Mouse (Mus musculus) embryonic facial prominence, embryonic 14.5 days (tissue): ENCODE measurements around the gene Phldb3. TPM values are rescaled to one million over a fixed set of nuclear protein-coding genes. Genes with fewer than 3 reads are reported as not detected.
"Not testable (repeated sequence)": the region's sequence is repeated elsewhere in the genome, so short reads cannot be mapped to it uniquely, and the experiment has no call there.

Source experiments
- ATAC-seq: fragments of 200-750 bp; cut with Nextera tagmentation; 2 replicates; pipeline ENCODE4 v1.8.0; 2017; ENCODE audit warnings: low read depth, moderate number of reproducible peaks, moderate TSS enrichment
- DNase-seq: peaks from one replicate; pipeline ENCODE4 v3.0.0-alpha.2; 2015; ENCODE audit warnings: low spot score
- H3K27ac ChIP-seq: fragments of 300-500 bp; sonication (generic); replicated peaks from 2 replicates; pipeline ENCODE4 v1.5.1; 2014; ENCODE audit warnings: low read depth, mild to moderate bottlenecking, low read length, moderate library complexity
- H3K27me3 ChIP-seq: fragments of 300-500 bp; sonication (generic); replicated peaks from 2 replicates; pipeline ENCODE4 v1.6.1; 2014; ENCODE audit warnings: low read length; ENCODE audit not compliant: control insufficient read depth, insufficient read depth
- H3K36me3 ChIP-seq: fragments of 300-500 bp; sonication (generic); 2 replicates; pipeline ENCODE4 v1.6.1; 2014; ENCODE audit warnings: low read length, mixed read lengths; ENCODE audit not compliant: control insufficient read depth, insufficient read depth
- H3K4me1 ChIP-seq: fragments of 300-500 bp; sonication (generic); 2 replicates; pipeline ENCODE4 v1.6.1; 2014; ENCODE audit warnings: antibody characterized with exemption, low read length; ENCODE audit not compliant: control insufficient read depth, insufficient read depth
- H3K4me2 ChIP-seq: fragments of 300-500 bp; sonication (generic); 2 replicates; pipeline ENCODE4 v1.6.1; 2014; ENCODE audit warnings: low read depth, mild to moderate bottlenecking, low read length, moderate library complexity, mixed read lengths
- H3K4me3 ChIP-seq: fragments of 300-500 bp; sonication (generic); 2 replicates; pipeline ENCODE4 v1.5.1; 2014; ENCODE audit warnings: low read depth, mild to moderate bottlenecking, low read length
- H3K9ac ChIP-seq: fragments of 300-500 bp; sonication (generic); 2 replicates; pipeline ENCODE4 v1.6.1; 2014; ENCODE audit warnings: low read depth, mild to moderate bottlenecking, low read length, moderate library complexity, mixed read lengths
- H3K9me3 ChIP-seq: fragments of 300-500 bp; sonication (generic); 2 replicates; pipeline ENCODE4 v1.6.1; 2016; ENCODE audit warnings: low read length; ENCODE audit not compliant: control insufficient read depth
- WGBS: fragments of 180-500 bp; shearing (Covaris S2); extraction: QIAGEN DNeasy Blood & Tissue Kit; methylation state at CpG from one replicate; pipeline ENCODE4 v1.1.7; 2014; 5-methylcytosine and 5-hydroxymethylcytosine counted together
- polyA plus RNA-seq: library from polyadenylated mRNA; unstranded; fragments of >200 nt; fragmentation: Nextera tagmentation; extraction: Ambion mirVana; gene quantifications from 2 replicates; pipeline ENCODE4 v1.2.1, GENCODE M21; 2014

Phldb3 gene
- polyA plus RNA-seq, 1 experiment from 2014 or later = 0.60 TPM

DNA sequence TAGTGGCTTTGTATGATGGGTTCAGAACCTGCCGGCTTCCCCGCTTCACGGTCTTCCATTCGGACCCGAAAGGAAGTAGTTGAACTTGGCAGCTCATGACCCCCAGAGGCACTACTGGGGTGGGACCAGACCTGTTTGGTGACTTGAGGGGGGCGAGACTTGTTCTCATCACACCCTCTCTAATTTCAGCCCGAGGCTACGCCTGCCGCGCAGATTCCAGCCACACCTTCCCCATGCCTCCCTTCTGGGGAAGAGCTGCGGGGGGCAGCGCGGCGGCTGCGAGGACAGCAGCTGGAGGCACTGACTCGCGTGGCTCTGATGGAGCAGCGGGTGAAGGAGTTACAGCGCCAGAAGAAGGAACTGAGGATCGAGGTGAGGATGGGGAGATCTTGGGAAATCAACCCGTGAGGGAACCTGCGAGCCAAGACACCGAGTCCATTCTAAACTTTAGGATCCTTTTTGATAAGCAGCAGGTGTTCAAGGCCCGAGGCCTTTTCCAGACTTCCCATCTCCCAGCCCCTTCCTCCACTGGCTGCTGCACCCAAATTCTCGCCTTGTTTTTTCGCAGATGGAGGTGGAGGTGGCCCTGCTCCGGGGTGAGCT, 1.8 kb downstream of the Phldb3 start:
- peak overlapping the region; percentile 55 for H3K4me2 ChIP-seq
- 3% methylated on average over 24 of the region's 27 CpGs for WGBS
- peaks cover 13% of the 10 kb centered on the region for H3K4me1 ChIP-seq
- H3K27me3 ChIP-seq = peaks cover 43% of the 10 kb centered on the region
- H3K4me3 ChIP-seq = peak overlapping the region; percentile 47
- DNase-seq (peak; percentile 61), ATAC-seq (no peak)
- H3K9ac ChIP-seq = no peak overlapping the region
- H3K36me3 ChIP-seq = no peaks in the 10 kb centered on the region
- H3K27ac ChIP-seq = no peak overlapping the region
- H3K9me3 ChIP-seq = no peaks in the 10 kb centered on the region

DNA sequence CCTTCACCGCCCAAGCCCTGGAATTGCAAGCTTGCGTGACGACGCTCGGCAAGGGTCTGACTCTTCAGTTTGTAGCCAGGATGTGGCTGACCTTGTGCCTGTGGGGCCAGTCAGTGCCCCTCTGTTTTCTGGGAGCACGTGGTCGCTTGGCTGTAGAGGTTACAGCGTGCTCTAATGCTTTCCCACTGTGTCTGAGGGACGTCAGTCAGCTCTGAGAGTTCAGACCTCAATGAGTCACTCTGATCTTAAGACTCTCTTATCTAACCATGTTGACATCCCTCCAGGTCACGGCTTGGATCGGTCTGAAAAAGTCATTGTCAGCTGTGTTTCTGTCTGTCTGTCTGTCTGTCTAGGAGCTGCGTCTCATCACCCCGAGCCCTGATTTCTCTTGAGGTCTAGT, 4.3 kb downstream of the Phldb3 start:
- peaks cover 37% of the 10 kb centered on the region for H3K27me3 ChIP-seq

DNA sequence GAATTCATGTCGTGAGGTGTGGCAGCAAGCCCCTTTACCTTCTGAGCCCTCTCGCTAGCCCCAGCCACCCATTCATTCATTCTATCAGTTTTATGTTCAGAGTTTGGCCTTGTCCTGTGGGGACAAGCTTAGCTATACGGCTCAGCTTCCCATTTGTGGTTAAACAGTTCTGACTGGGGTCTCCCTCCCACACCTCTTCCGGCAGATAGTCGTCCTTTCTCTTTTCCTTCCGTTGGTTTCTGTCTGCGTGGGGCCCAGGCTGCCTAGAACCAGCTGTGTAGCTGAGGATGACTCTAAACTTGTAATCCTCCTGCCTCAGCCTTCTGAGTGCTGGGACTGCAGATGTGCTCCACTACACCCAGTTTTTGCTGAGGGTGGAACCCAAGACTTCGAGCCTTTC, 7.2 kb downstream of the Phldb3 start:
- Histone ChIP-seq H3K9me3 (peaks cover 5% of the 10 kb centered on the region; the same call in 1 of the 2 replicates), H3K4me2 (no peak overlapping the region), H3K4me1 (no peaks in the 10 kb centered on the region), H3K9ac (no peak overlapping the region), H3K27ac (no peak overlapping the region), H3K36me3 (no peaks in the 10 kb centered on the region), H3K4me3 (no peak overlapping the region), H3K27me3 (peaks cover 9% of the 10 kb centered on the region)
- ATAC-seq = no peak
- 75% methylated on average over 8 of the region's 8 CpGs for whole genome bisulfite sequencing
- DNase-seq = no peak

More for the DNA sequence above, 4.3 kb downstream of the Phldb3 start:
- Histone ChIP-seq H3K27ac (no peak overlapping the region), H3K9ac (no peak overlapping the region), H3K4me3 (no peak overlapping the region), H3K4me2 (no peak overlapping the region), H3K4me1 (peaks cover 13% of the 10 kb centered on the region), H3K36me3 (no peaks in the 10 kb centered on the region), H3K9me3 (no peaks in the 10 kb centered on the region)
- no peak for ATAC-seq
- 70% methylated on average over 13 of the region's 13 CpGs for WGBS
- no peak for DNase-seq

DNA sequence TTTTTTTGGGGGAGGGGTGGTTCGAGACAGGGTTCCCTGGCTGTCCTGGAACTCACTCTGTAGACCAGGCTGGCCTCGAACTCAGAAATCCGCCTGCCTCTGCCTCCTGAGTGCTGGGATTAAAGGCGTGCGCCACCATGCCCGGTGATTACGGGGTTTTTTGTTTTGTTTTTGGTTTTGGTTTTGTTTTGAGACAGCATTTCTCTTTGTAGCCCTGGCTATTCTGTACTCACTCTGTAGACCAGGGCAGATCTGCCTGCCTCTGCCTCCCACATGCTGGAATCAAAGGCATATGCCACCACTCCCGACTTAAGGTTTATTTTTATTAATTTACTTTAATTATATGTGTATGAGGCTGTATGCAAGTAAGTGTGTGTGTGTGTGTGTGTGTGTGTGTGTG, 7.8 kb downstream of the Phldb3 start:
- H3K4me3 ChIP-seq, DNase-seq, H3K36me3 ChIP-seq, H3K9me3 ChIP-seq, H3K9ac ChIP-seq, H3K4me2 ChIP-seq, H3K27ac ChIP-seq, ATAC-seq, H3K4me1 ChIP-seq, H3K27me3 ChIP-seq: not testable (repeated sequence)
- 93% methylated on average over 8 of the region's 8 CpGs for WGBS

DNA sequence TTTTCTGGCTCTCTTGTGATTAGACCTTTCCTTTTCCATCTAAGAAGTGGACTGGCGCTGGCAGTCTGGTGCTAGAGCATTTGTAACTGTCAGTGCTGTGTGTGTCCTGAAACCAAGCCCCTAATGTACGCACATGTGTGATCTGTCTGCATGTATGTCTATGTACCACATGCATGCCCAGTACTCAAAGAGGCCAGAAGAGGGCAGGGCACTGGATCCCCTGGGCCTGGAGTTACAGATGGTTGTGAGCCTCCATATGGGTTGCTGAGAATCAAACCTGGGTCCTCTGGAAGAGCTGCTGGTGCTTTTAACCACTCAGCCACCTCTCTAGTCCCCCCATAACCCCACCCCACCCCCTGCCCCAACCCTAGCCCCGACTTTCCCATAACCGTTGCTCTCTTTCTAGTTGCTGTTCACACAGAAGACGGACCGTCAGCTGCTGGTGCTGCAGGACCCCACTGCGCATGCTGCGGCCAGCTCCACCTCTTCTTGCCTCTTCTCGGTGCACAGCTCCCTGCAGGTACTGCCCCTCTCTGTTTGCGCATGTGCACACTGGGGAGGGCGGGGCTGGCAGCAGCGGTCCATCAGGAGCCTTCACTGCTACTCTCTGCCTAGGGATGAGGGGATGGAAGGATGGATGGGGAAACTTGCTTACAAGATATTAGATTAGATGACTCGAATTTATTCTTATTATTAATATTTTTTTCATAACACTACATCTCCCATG, 9.3 kb downstream of the Phldb3 start:
- Histone ChIP-seq H3K27ac (no peak overlapping the region), H3K9me3 (peaks cover 5% of the 10 kb centered on the region; the same call in 1 of the 2 replicates), H3K4me1 (no peaks in the 10 kb centered on the region), H3K36me3 (no peaks in the 10 kb centered on the region), H3K4me2 (no peak overlapping the region), H3K4me3 (no peak overlapping the region), H3K9ac (no peak overlapping the region), H3K27me3 (no peaks in the 10 kb centered on the region)
- 62% methylated on average over 13 of the region's 13 CpGs for WGBS
- DNase-seq (no peak), ATAC-seq (no peak)

DNA sequence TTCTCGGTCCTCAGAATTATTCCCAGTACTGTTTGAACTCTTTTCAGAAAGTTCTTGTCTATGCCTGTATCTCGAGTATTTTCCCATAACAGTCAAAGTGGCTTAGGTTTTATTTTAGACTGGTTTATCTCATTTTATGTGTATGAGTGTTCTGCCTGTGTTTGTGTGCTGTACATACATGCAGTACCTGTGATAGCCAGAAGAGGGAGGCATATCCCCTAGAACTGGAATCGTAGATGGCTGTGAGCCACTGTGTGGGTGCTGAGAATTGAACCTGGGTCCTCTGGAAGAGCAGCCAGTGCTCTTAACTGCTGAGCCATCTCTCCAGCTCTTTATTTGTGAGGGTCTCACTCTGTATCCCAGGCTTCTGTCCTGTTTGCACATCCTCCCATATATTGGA, 10.6 kb downstream of the Phldb3 start:
- no peak overlapping the region for H3K4me3 ChIP-seq
- no peak for DNase-seq
- H3K36me3 ChIP-seq = no peaks in the 10 kb centered on the region
- H3K4me2 ChIP-seq = no peak overlapping the region
- no peak overlapping the region for H3K9ac ChIP-seq
- H3K9me3 ChIP-seq = peaks cover 5% of the 10 kb centered on the region; the same call in 1 of the 2 replicates
- H3K4me1 ChIP-seq = no peaks in the 10 kb centered on the region
- 80% methylated on average over 3 of the region's 3 CpGs for WGBS
- no peak for ATAC-seq
- H3K27me3 ChIP-seq = no peaks in the 10 kb centered on the region
- no peak overlapping the region for H3K27ac ChIP-seq

DNA sequence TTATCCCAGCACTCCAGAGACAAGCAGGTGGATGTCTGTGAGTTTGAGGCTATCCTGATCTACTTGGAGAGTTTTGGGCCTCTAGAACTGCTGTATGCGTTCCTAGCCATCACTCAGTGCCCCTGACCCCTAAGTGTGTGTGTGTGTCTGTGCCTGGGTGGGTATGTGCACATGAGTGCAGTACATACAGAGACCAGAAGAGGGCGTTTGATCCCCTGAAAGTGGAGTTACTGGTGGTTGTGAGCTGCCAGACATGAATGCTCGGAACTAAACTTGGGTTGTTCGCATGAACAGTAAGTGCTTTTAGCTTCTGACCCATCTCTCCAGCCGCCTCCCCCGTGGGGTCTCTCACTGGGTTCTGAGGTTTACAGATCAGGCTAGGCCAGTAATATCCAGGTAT, 12.4 kb downstream of the Phldb3 start:
- Histone ChIP-seq H3K27me3 (no peaks in the 10 kb centered on the region), H3K4me1 (no peaks in the 10 kb centered on the region), H3K9me3 (peaks cover 5% of the 10 kb centered on the region; the same call in 1 of the 2 replicates), H3K4me2 (no peak overlapping the region), H3K36me3 (no peaks in the 10 kb centered on the region), H3K9ac (no peak overlapping the region), H3K4me3 (no peak overlapping the region), H3K27ac (no peak overlapping the region)
- no peak for ATAC-seq
- no peak for DNase-seq
- WGBS = 83% methylated on average over 6 of the region's 6 CpGs

DNA sequence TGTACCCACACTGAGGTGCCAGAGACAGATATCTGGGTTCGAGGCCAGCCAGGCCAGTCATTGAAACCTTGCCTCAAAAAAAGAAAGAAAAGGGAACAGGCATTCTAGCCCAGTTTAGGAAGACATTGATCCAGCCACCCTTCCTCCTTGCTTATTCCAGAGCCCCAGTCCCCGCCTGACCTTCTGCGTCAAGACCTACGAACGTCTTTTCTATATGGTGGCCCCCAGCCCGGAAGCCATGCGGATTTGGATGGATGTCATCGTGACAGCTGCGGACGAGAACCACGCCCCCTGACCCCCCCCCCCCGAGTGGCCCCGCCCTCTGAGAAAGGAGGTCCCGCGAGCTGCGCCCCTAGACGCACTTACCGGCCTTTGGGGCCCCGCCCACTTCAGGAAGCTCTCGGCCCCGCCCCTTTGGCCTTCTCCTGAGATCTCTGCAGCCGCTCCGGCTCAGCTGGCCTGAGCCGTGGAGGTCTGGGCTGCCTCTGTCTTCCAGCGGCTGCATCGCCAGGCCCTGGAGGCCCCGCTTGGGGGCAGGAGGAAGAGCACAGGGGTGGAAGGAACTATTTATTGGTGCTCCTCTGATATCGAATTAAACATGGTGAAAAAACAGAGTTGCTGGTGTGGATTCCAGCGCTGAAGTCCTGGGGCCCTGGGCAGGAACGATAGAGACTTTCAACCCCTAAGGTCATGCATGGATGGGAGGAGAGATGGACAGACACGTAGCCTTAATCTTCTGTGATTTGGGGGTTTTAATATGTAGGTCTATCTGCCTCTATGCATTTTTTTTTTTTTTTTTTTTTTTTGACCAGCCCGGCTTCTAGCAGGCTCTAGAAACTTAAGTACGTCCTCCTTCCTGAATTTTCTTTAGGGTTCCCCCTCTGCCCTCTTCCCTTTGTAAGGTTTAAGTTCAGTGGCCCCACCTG, 18.4 kb downstream of the Phldb3 start:
- WGBS = 8% methylated on average over 24 of the region's 33 CpGs
- no peaks in the 10 kb centered on the region for H3K27me3 ChIP-seq
- DNase-seq (peak; percentile 94), ATAC-seq (peak; percentile 86)
- no peaks in the 10 kb centered on the region; the same call in 1 of the 2 replicates for H3K4me1 ChIP-seq
- H3K9ac ChIP-seq = peak overlapping the region; percentile 62
- H3K4me2 ChIP-seq = peak overlapping the region; percentile 65
- H3K36me3 ChIP-seq = no peaks in the 10 kb centered on the region
- no peaks in the 10 kb centered on the region for H3K9me3 ChIP-seq
- H3K27ac ChIP-seq = 0 out of 2 replicates have a peak overlapping the region, but pooled peaks have one; percentile 29
- H3K4me3 ChIP-seq = peak overlapping the region; percentile 34
